1 mouse cellular context compared by ENCODE assay signal in the genomic region with DNA sequence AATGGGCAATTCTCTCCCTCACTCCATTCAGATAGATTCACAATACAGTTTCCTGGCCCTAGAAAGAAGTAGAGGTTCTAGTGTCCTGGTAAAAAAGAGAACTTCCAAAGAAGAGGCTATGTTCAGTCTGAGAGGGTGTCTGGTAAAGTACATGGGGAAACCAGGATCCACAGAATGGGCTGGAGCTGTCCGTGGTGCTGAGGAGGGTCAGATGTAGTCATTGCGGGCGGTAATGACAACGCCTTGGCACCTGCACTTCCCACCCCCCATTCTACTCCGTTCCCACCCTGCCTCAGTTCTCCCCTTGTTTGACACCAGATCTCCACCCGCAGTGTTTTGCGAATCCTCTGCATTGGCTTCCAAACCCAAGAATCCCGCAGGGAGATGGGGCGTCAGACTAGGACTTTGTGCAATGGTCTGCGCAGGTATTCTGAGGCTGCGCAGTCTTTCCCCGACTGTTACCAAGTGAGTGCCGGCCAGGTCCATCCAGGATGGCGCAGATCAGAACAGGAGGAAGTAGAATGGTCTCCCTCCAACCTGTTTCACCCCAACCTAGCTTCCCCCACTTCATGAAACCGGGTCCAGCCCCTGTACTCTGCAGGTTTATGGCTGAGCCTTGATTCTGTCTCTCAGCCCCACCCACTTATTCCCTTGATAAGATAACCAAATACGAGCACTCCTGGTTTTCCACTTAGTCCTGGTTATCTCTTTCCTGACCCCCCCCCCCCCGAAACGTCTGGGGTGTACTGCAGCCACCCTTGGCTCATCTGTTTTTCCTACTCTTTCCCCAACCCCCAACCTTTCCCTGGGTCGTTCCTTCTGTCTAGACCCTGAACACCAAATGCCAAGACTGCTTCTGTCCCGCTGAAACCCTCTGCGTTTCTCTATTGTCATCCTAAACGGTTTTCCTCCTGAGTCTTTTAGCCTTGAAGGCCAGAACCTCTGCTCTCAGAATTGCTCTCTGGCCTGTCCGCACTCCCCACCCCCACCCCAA.
TF ChIP-seq lines count a peak whose summit lies in the region.

No protein-coding gene starts in this region.

TF ChIP-seq in MEL, 35 proteins besides CTCF, POLR2A, EP300 and RAD21 (continued from another document):
- TF ChIP-seq BHLHE40 (IDR thresholded peaks at IDR 0.05; ENCODE audit: borderline replicate concordance, low read depth, low read length): no peak
- TF ChIP-seq GABPA (IDR thresholded peaks at IDR 0.05; ENCODE audit: low read depth, low read length): no peak
